Comparison of ENCODE assay signal across 23 mouse cellular contexts in genomic region chr3:101947250-101947649, GRCm38 (mm10). TPM values are rescaled to one million over a fixed set of nuclear protein-coding genes. Genes with fewer than 3 reads are reported as not detected.
DNase-seq lines count a peak whose midpoint lies in the region; ATAC-seq and TF ChIP-seq lines count a peak whose summit lies in the region.
"Had no signal": no experiment of that assay in that cellular context is flagged by ENCODE, and none has a peak within 500 bp of the region (broad histone marks: within the 10 kb centered on the region; RNA-seq: fewer than 3 reads in every experiment).

No protein-coding gene starts in this region.

- no peak overlapping the region for H3K9ac ChIP-seq in liver, embryonic 13.5 days
- H3K9ac ChIP-seq in liver, postnatal 0 days (replicated peaks): no peak overlapping the region
- H3K9ac ChIP-seq in hindbrain, embryonic 11.5 days (ENCODE audit: low read depth, low read length): no peak overlapping the region
- H3K9ac ChIP-seq: embryonic facial prominence, embryonic 12.5 days; forebrain, embryonic 13.5 days; forebrain, postnatal 0 days; heart, embryonic 15.5 days; hindbrain, embryonic 14.5 days had no signal

- no peak for TF ChIP-seq EP300 in liver, postnatal 0 days (IDR thresholded peaks at IDR 0.05; ENCODE audit: low read depth)

- no peaks in the 10 kb centered on the region for H3K36me3 ChIP-seq in heart, embryonic 10.5 days
- no peaks in the 10 kb centered on the region for H3K36me3 ChIP-seq in embryonic facial prominence, embryonic 10.5 days (replicated peaks)
- no peaks in the 10 kb centered on the region for H3K36me3 ChIP-seq in liver, embryonic 13.5 days
- H3K36me3 ChIP-seq in liver, postnatal 0 days (replicated peaks; ENCODE audit: insufficient read depth, low read length): no peaks in the 10 kb centered on the region
- H3K36me3 ChIP-seq in hindbrain, embryonic 11.5 days (ENCODE audit: control insufficient read depth, insufficient read depth, low read length): no peaks in the 10 kb centered on the region
- H3K36me3 ChIP-seq: embryonic facial prominence, embryonic 12.5 days; heart, embryonic 15.5 days had no signal

- no peaks in the 10 kb centered on the region for H3K27me3 ChIP-seq in heart, embryonic 10.5 days (ENCODE audit: insufficient read depth, poor library complexity, severe bottlenecking)
- no peaks in the 10 kb centered on the region for H3K27me3 ChIP-seq in embryonic facial prominence, embryonic 10.5 days (replicated peaks; ENCODE audit: low read depth, poor library complexity, severe bottlenecking)
- H3K27me3 ChIP-seq in liver, embryonic 13.5 days: no peaks in the 10 kb centered on the region
- H3K27me3 ChIP-seq in liver, postnatal 0 days (ENCODE audit: insufficient read depth, low read length): no peaks in the 10 kb centered on the region
- no peaks in the 10 kb centered on the region for H3K27me3 ChIP-seq in hindbrain, embryonic 11.5 days (ENCODE audit: control insufficient read depth, insufficient read depth, low read length)
- H3K27me3 ChIP-seq: CH12.LX; embryonic facial prominence, embryonic 12.5 days; forebrain, embryonic 13.5 days; heart, embryonic 15.5 days; Patski had no signal

- peaks cover 13% of the 10 kb centered on the region for H3K4me1 ChIP-seq in heart, embryonic 10.5 days
- H3K4me1 ChIP-seq in embryonic facial prominence, embryonic 10.5 days: peaks cover 20% of the 10 kb centered on the region
- peaks cover 10% of the 10 kb centered on the region; the same call in 1 of the 2 replicates for H3K4me1 ChIP-seq in liver, embryonic 13.5 days (replicated peaks)
- H3K4me1 ChIP-seq in liver, postnatal 0 days (ENCODE audit: insufficient read depth): peaks cover 13% of the 10 kb centered on the region
- no peaks in the 10 kb centered on the region for H3K4me1 ChIP-seq in hindbrain, embryonic 11.5 days (replicated peaks; ENCODE audit: control insufficient read depth, insufficient read depth, low read length)
- H3K4me1 ChIP-seq: forebrain, embryonic 13.5 days; heart, embryonic 15.5 days had no signal

- H3K27ac ChIP-seq in heart, embryonic 10.5 days: 0 out of 2 replicates have a peak overlapping the region, but pooled peaks have one; percentile 25
- no peak overlapping the region for H3K27ac ChIP-seq in embryonic facial prominence, embryonic 10.5 days (replicated peaks)
- no peak overlapping the region for H3K27ac ChIP-seq in liver, embryonic 13.5 days
- H3K27ac ChIP-seq in liver, postnatal 0 days (ENCODE audit: low read depth): peak overlapping the region; percentile 75
- no peak overlapping the region for H3K27ac ChIP-seq in hindbrain, embryonic 11.5 days (ENCODE audit: low read depth, low read length)
- H3K27ac ChIP-seq: embryonic facial prominence, embryonic 12.5 days; forebrain, embryonic 13.5 days; heart, embryonic 15.5 days; hindbrain, embryonic 14.5 days had no signal

- peak; percentile 47; the same call in 1 of the 2 replicates for ATAC-seq in liver, embryonic 13.5 days (ENCODE audit: low read depth)
- peak; percentile 38; the same call in 1 of the 2 replicates for ATAC-seq in liver, postnatal 0 days
- no peak for ATAC-seq in hindbrain, embryonic 11.5 days (ENCODE audit: low FRiP score)
- no peak for ATAC-seq in cerebellum, adult (ENCODE audit: insufficient number of reproducible peaks, low FRiP score, low TSS enrichment)
- ATAC-seq: activated CD4-positive, CD25-positive, alpha-beta regulatory T cell, adult 4 months; forebrain, embryonic 13.5 days; forebrain, postnatal 0 days; Patski had no signal

- no peaks in the 10 kb centered on the region for H3K9me3 ChIP-seq in heart, embryonic 10.5 days
- H3K9me3 ChIP-seq in embryonic facial prominence, embryonic 10.5 days: no peaks in the 10 kb centered on the region
- H3K9me3 ChIP-seq in liver, embryonic 13.5 days (replicated peaks): no peaks in the 10 kb centered on the region
- no peaks in the 10 kb centered on the region for H3K9me3 ChIP-seq in liver, postnatal 0 days (ENCODE audit: low read length)
- no peaks in the 10 kb centered on the region for H3K9me3 ChIP-seq in hindbrain, embryonic 11.5 days (ENCODE audit: control insufficient read depth, low read length)
- H3K9me3 ChIP-seq: embryonic facial prominence, embryonic 12.5 days; heart, embryonic 15.5 days had no signal

- no peak overlapping the region for H3K4me3 ChIP-seq in heart, embryonic 10.5 days
- no peak overlapping the region for H3K4me3 ChIP-seq in embryonic facial prominence, embryonic 10.5 days
- H3K4me3 ChIP-seq in liver, embryonic 13.5 days (replicated peaks): no peak overlapping the region
- H3K4me3 ChIP-seq in liver, postnatal 0 days (ENCODE audit: low read depth, low read length): no peak overlapping the region
- no peak overlapping the region for H3K4me3 ChIP-seq in hindbrain, embryonic 11.5 days (ENCODE audit: low read depth, low read length)
- H3K4me3 ChIP-seq: embryonic facial prominence, embryonic 12.5 days; forebrain, embryonic 13.5 days; heart, embryonic 15.5 days had no signal

- DNase-seq in heart, embryonic 10.5 days (ENCODE audit: low spot score): no peak
- no peak for DNase-seq in heart, adult 9 months (ENCODE audit: low spot score in 2 of 2)
- peak; percentile 23 for DNase-seq in embryonic facial prominence, embryonic 10.5 days (ENCODE audit: low spot score)
- DNase-seq in liver, embryonic 13.5 days: no peak
- no peak for DNase-seq in liver, postnatal 0 days
- no peak for DNase-seq in hindbrain, embryonic 11.5 days (ENCODE audit: low spot score)
- DNase-seq: adrenal gland, postnatal 14 days; cerebellum, adult 18-20 months; cerebellum, adult 9-11 months; cerebellum, postnatal 36 days; forebrain, postnatal 0 days; gastrocnemius, postnatal 25 days; heart, adult 11 months; heart, postnatal 14 days had no signal

- 46% methylated on average over 4 of the region's 4 CpGs for WGBS in heart, embryonic 10.5 days
- 52% methylated on average over 4 of the region's 4 CpGs for WGBS in embryonic facial prominence, embryonic 10.5 days
- 66% methylated on average over 4 of the region's 4 CpGs for WGBS in liver, embryonic 13.5 days (ENCODE audit: insufficient replicate concordance)
- 70% methylated on average over 4 of the region's 4 CpGs for WGBS in liver, postnatal 0 days (ENCODE audit: insufficient replicate concordance)
- WGBS in hindbrain, embryonic 11.5 days: 85% methylated on average over 4 of the region's 4 CpGs

- TF ChIP-seq CTCF in liver, postnatal 0 days (IDR thresholded peaks at IDR 0.05; ENCODE audit: low read depth): no peak

- no peak overlapping the region for H3K4me2 ChIP-seq in liver, embryonic 13.5 days
- H3K4me2 ChIP-seq in liver, postnatal 0 days (ENCODE audit: low read depth, low read length): no peak overlapping the region
- H3K4me2 ChIP-seq in hindbrain, embryonic 11.5 days (replicated peaks; ENCODE audit: low read depth, low read length): no peak overlapping the region
- H3K4me2 ChIP-seq: embryonic facial prominence, embryonic 12.5 days; forebrain, embryonic 13.5 days; heart, embryonic 11.5 days; heart, embryonic 15.5 days; hindbrain, embryonic 14.5 days had no signal

RNA-seq across cellular contexts. Expression of gene Slc22a15, which starts 23.0 kb away (rescaled TPM):
- polyA plus RNA-seq in heart, embryonic 10.5 days (2016; fragmentation: Nextera tagmentation; extraction: Ambion mirVana): 4.1 and 6.3 TPM in 2 replicates
- polyA plus RNA-seq in embryonic facial prominence, embryonic 10.5 days (2016; fragmentation: Nextera tagmentation; extraction: Ambion mirVana): 3.4 and 4.6 TPM in 2 replicates
- 1.3 and 1.6 TPM in 2 replicates for polyA plus RNA-seq in liver, embryonic 13.5 days (2015; fragmentation: Nextera tagmentation; extraction: Ambion mirVana)
- polyA plus RNA-seq in liver, postnatal 0 days (2015; fragmentation: Nextera tagmentation; extraction: Ambion mirVana): 5.0 and 5.4 TPM in 2 replicates
- 8.4 and 10.1 TPM in 2 replicates for polyA plus RNA-seq in hindbrain, embryonic 11.5 days (2014; fragmentation: Nextera tagmentation; extraction: Ambion mirVana)

Comparison
In these comparisons a context has a peak if more than half of its experiments do, and no peak if none do; other contexts are left out.
1. H3K27ac ChIP-seq: peak in heart, embryonic 10.5 days (single experiment) and liver, postnatal 0 days (single experiment); none in embryonic facial prominence, embryonic 10.5 days (single experiment), liver, embryonic 13.5 days (single experiment) and hindbrain, embryonic 11.5 days (single experiment).
2. ATAC-seq: peak in liver, embryonic 13.5 days (single experiment) and liver, postnatal 0 days (single experiment); none in hindbrain, embryonic 11.5 days (single experiment) and cerebellum, adult (single experiment).